Mouse (Mus musculus) liver, embryonic 14.5 days (tissue): Measurements from ENCODE around the gene Tiam2.

ENCODE experiments used
- CTCF ChIP-seq: IDR thresholded peaks from 2 replicates; pipeline ENCODE4 v1.5.1; 2016; ENCODE audit warnings: antibody characterized with exemption, low read depth, control low read depth
- EP300 ChIP-seq: IDR thresholded peaks from 2 replicates; pipeline ENCODE4 v1.6.1; 2016; ENCODE audit warnings: antibody characterized with exemption, low read depth

- TF ChIP-seq CTCF (no peak), EP300 (no peak)
Measured at GRCm38 (mm10) chr17:3286123-3286825, 40.1 kb upstream of the Tiam2 start.
